Mouse (Mus musculus): Measurements from ENCODE around the gene Lsamp. TPM values are rescaled to one million over a fixed set of nuclear protein-coding genes. Genes with fewer than 3 reads are reported as not detected.
"Not testable (repeated sequence)": the region's sequence is repeated elsewhere in the genome, so short reads cannot be mapped to it uniquely, and the experiment has no call there.

The Lsamp gene
- polyA plus RNA-seq, 1 experiment, result not detected

DNA sequence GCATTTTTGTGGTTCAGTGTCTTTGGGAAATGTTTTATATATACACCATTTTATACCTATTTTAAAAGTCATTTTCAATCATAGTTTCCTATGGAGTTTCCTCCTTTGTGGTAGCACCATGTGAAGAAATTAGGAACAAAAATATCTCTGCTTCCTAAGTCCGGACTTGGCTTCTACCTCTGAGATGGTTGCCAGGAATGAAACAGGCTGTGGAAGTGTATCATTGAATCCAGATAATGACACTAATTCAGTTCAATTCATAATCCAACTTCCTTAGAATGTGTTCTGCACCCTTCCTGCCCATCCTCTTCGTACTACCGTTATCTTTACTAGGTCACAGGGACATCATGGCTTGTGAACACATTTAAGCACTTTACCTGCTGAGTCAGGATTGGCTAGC is 1973.7 kb downstream of the Lsamp start:
- no peaks in the 10 kb centered on the region for H3K36me3 ChIP-seq (ENCODE audit: control insufficient read depth)
- H3K27me3 ChIP-seq (ENCODE audit: control insufficient read depth), result no peaks in the 10 kb centered on the region
- no peaks in the 10 kb centered on the region for H3K4me1 ChIP-seq (ENCODE audit: control insufficient read depth)
- H3K9me3 ChIP-seq (ENCODE audit: control insufficient read depth, low read length), result peaks cover 7% of the 10 kb centered on the region
- TF ChIP-seq TAL1 (IDR thresholded peaks at IDR 0.05; ENCODE audit: low read length), result no peak
- TF ChIP-seq GATA1 (IDR thresholded peaks at IDR 0.05; ENCODE audit: low read length), result no peak
- H3K4me3 ChIP-seq (replicated peaks), result no peak overlapping the region

GRCm38 (mm10) chr16:41965636-41966035 is 1981.5 kb downstream of the Lsamp start:
- TF ChIP-seq GATA1 (IDR thresholded peaks at IDR 0.05; ENCODE audit: low read length) (no peak), TAL1 (IDR thresholded peaks at IDR 0.05; ENCODE audit: low read length) (no peak)
- no peaks in the 10 kb centered on the region for H3K4me1 ChIP-seq (ENCODE audit: control insufficient read depth)
- H3K4me3 ChIP-seq (replicated peaks), result no peak overlapping the region
- H3K36me3 ChIP-seq (ENCODE audit: control insufficient read depth), result no peaks in the 10 kb centered on the region
- H3K9me3 ChIP-seq (ENCODE audit: control insufficient read depth, low read length), result no peaks in the 10 kb centered on the region; the same call in 1 of the 2 replicates
- H3K27me3 ChIP-seq (ENCODE audit: control insufficient read depth), result no peaks in the 10 kb centered on the region

- H3K4me1 ChIP-seq (ENCODE audit: control insufficient read depth), result no peaks in the 10 kb centered on the region
- TF ChIP-seq GATA1 (IDR thresholded peaks at IDR 0.05; ENCODE audit: low read length), result no peak
- no peak for TF ChIP-seq TAL1 (IDR thresholded peaks at IDR 0.05; ENCODE audit: low read length)
Observed at GRCm38 (mm10) chr16:41969215-41969614, 1985.1 kb downstream of the Lsamp start.

DNA sequence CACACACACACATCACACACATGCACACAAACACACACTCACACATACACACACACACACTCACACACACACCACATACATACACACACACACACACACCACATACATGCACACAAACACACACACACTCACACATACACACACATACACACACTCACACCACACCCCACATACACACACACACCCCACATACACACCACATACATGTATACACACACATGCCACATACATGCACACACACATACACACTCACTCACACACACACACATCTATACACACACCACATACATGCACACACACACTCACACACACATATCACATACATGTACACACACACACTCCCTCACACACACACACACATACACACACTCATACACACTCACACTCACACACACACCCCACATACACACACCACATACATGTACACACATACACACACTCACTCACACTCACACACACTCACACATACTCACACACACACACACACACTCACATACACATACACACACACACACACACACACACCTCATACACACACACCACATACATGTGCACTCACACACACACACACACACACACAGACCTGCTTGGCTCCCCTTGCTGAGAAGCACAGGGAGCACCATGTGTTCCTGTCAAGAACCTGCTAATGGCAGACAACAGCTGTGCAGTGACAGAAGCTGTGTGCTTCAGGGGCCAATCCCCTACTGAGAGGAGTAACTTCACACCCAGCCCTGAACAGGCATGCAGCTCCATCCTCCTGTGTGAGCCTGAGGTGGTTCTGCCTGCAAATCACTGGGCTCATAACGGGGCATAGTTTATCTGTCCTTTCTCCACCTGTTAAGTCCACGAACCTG is 1990.9 kb downstream of the Lsamp start:
- no peaks in the 10 kb centered on the region for H3K4me1 ChIP-seq (ENCODE audit: control insufficient read depth)
- H3K36me3 ChIP-seq (ENCODE audit: control insufficient read depth), result no peaks in the 10 kb centered on the region
- H3K4me3 ChIP-seq (replicated peaks), result no peak overlapping the region
- no peaks in the 10 kb centered on the region for H3K27me3 ChIP-seq (ENCODE audit: control insufficient read depth)
- H3K9me3 ChIP-seq (ENCODE audit: control insufficient read depth, low read length), result peaks cover 12% of the 10 kb centered on the region
- no peak for TF ChIP-seq GATA1 (IDR thresholded peaks at IDR 0.05; ENCODE audit: low read length)
- no peak for TF ChIP-seq TAL1 (IDR thresholded peaks at IDR 0.05; ENCODE audit: low read length)

More at GRCm38 (mm10) chr16:41969215-41969614, 1985.1 kb downstream of the Lsamp start:
- H3K4me3 ChIP-seq (replicated peaks), result no peak overlapping the region
- H3K9me3 ChIP-seq (ENCODE audit: control insufficient read depth, low read length), result no peaks in the 10 kb centered on the region
- H3K36me3 ChIP-seq (ENCODE audit: control insufficient read depth), result no peaks in the 10 kb centered on the region
- H3K27me3 ChIP-seq (ENCODE audit: control insufficient read depth), result no peaks in the 10 kb centered on the region

DNA sequence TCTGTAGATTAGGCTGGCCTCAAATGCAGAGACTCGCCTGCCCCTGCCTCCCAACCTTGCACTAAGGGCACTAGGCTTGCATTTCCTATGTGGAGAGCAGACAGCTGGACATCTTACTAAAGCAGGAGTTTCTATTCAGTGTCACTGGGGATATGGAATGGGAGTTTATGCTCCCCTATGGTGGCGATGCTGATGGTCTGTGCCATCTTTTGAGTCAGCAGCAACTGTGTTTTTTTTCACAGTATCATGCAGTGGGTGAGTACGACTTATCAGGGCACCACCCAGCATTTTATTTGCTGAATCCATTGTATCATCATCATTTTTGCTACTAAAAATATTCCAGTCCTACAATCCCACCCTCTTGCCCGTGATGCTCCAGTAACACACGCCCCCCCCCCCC is 1992.7 kb downstream of the Lsamp start:
- no peak for TF ChIP-seq GATA1 (IDR thresholded peaks at IDR 0.05; ENCODE audit: low read length)
- TF ChIP-seq TAL1 (IDR thresholded peaks at IDR 0.05; ENCODE audit: low read length), result no peak
- peaks cover 12% of the 10 kb centered on the region for H3K9me3 ChIP-seq (ENCODE audit: control insufficient read depth, low read length)
- H3K27me3 ChIP-seq (ENCODE audit: control insufficient read depth), result no peaks in the 10 kb centered on the region
- H3K4me3 ChIP-seq (replicated peaks), result no peak overlapping the region
- no peaks in the 10 kb centered on the region for H3K36me3 ChIP-seq (ENCODE audit: control insufficient read depth)
- no peaks in the 10 kb centered on the region for H3K4me1 ChIP-seq (ENCODE audit: control insufficient read depth)

DNA sequence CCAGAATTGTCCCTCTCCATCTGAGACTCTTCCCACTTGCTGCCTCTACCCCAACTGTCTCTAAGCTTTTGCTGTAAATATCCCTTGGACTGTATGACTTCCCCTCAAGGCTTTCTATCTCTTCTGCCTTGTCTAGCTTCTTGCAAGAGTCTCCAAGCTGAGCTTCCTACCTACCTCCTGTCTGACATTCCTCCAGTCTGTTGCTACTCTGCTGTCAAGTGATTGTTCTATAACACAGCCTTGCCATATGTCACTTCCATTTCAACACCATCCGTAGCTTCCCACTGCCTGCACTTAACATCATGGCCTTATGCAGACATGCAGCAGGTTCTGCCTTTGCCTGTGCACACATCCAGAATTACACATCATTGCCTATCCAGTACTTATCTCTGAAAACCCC is 2012.8 kb downstream of the Lsamp start:
- Histone ChIP-seq H3K9me3 (ENCODE audit: control insufficient read depth, low read length) (no peaks in the 10 kb centered on the region), H3K27me3 (ENCODE audit: control insufficient read depth) (no peaks in the 10 kb centered on the region)

DNA sequence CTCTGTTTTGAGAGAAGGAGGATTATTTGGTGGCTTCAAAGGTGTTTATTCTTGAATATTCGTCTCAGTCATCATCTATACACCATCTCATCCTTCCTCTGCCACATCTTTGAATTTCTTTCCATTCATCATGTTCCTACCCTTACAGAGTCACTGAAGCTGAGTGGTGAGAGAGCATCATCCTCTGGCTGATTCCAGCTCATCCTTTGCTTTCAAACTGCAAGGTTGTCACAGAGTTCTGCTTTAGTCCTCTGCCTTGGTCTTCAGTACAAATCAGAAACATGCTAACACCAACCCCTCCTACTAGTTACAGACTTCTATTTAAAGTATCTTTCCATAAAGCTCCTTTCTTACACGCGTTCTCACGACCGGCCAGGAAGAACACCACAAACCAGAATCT is 2018.8 kb downstream of the Lsamp start:
- H3K4me1 ChIP-seq (ENCODE audit: control insufficient read depth), result no peaks in the 10 kb centered on the region
- H3K27me3 ChIP-seq (ENCODE audit: control insufficient read depth), result no peaks in the 10 kb centered on the region
- no peaks in the 10 kb centered on the region for H3K9me3 ChIP-seq (ENCODE audit: control insufficient read depth, low read length)
- H3K4me3 ChIP-seq (replicated peaks), result no peak overlapping the region
- TF ChIP-seq TAL1 (IDR thresholded peaks at IDR 0.05; ENCODE audit: low read length), result no peak
- no peak for TF ChIP-seq GATA1 (IDR thresholded peaks at IDR 0.05; ENCODE audit: low read length)
- no peaks in the 10 kb centered on the region for H3K36me3 ChIP-seq (ENCODE audit: control insufficient read depth)

More for the DNA sequence above, 2012.8 kb downstream of the Lsamp start:
- H3K36me3 ChIP-seq (ENCODE audit: control insufficient read depth), result no peaks in the 10 kb centered on the region
- no peak overlapping the region for H3K4me3 ChIP-seq (replicated peaks)
- no peaks in the 10 kb centered on the region for H3K4me1 ChIP-seq (ENCODE audit: control insufficient read depth)
- no peak for TF ChIP-seq GATA1 (IDR thresholded peaks at IDR 0.05; ENCODE audit: low read length)
- TF ChIP-seq TAL1 (IDR thresholded peaks at IDR 0.05; ENCODE audit: low read length), result no peak

DNA sequence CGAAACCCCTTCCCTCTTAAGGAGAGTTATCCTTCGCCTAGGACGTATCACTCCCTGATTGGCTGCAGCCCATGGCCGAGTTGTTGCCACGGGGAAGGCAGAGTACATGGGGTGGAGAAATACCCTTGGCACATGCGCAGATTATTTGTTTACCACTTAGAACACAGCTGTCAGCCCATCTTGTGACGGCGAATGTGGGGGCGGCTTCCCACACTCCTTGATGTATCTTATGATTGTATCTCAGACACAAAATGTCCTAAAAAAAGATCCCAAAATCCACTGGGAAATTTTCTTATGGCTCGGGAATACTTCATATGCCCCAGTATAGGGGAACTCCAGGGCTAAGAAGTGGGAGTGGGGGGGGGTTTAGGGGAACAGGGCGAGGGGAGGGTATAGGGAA is 2019.3 kb downstream of the Lsamp start:
- not testable (repeated sequence) for H3K4me3 ChIP-seq (replicated peaks); H3K27me3 ChIP-seq (ENCODE audit: control insufficient read depth); H3K36me3 ChIP-seq (ENCODE audit: control insufficient read depth); H3K9me3 ChIP-seq (ENCODE audit: control insufficient read depth, low read length); H3K4me1 ChIP-seq (ENCODE audit: control insufficient read depth)

DNA sequence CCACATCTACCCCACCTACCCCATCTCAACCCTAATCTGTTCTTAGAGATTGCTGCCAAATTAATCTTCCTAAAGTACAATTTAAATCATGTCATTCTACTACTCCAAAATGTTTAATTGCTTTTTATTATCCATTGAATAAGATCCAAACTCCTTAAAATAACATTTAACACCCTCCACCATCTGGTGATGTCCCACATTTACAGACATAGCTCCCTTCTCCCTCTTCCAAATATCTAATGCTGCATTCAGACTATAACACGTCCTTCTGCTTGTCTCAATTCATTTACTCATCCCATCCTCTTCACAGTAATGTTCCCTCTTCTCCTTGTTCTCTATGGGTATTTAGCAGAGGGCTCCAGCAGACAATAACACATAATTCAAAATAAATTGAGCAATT is 2020.0 kb downstream of the Lsamp start:
- no peaks in the 10 kb centered on the region for H3K27me3 ChIP-seq (ENCODE audit: control insufficient read depth)
- TF ChIP-seq TAL1 (IDR thresholded peaks at IDR 0.05; ENCODE audit: low read length) (no peak), GATA1 (IDR thresholded peaks at IDR 0.05; ENCODE audit: low read length) (no peak)
- no peaks in the 10 kb centered on the region for H3K4me1 ChIP-seq (ENCODE audit: control insufficient read depth)
- no peaks in the 10 kb centered on the region for H3K9me3 ChIP-seq (ENCODE audit: control insufficient read depth, low read length)
- H3K4me3 ChIP-seq (replicated peaks), result no peak overlapping the region
- no peaks in the 10 kb centered on the region for H3K36me3 ChIP-seq (ENCODE audit: control insufficient read depth)

GRCm38 (mm10) chr16:42014937-42015336 is 2030.8 kb downstream of the Lsamp start:
- Histone ChIP-seq H3K36me3 (ENCODE audit: control insufficient read depth) (no peaks in the 10 kb centered on the region), H3K4me3 (replicated peaks) (no peak overlapping the region), H3K9me3 (ENCODE audit: control insufficient read depth, low read length) (no peaks in the 10 kb centered on the region), H3K4me1 (ENCODE audit: control insufficient read depth) (no peaks in the 10 kb centered on the region), H3K27me3 (ENCODE audit: control insufficient read depth) (no peaks in the 10 kb centered on the region)
- TF ChIP-seq TAL1 (IDR thresholded peaks at IDR 0.05; ENCODE audit: low read length) (no peak), GATA1 (IDR thresholded peaks at IDR 0.05; ENCODE audit: low read length) (no peak)
